Mouse (Mus musculus) right cerebral cortex, postnatal 36 days (tissue): ENCODE data around the gene Olfr596.
"Not testable (repeated sequence)": the region's sequence is repeated elsewhere in the genome, so short reads cannot be mapped to it uniquely, and the experiment has no call there.

Experiments used
- DNase-seq, 2 experiments: peaks; one replicate each; pipeline ENCODE4 v3.0.0; 2022; ENCODE audit warnings: low spot score in 2 of 2, mixed read lengths in 1 of 2

The Olfr596 gene

DNA sequence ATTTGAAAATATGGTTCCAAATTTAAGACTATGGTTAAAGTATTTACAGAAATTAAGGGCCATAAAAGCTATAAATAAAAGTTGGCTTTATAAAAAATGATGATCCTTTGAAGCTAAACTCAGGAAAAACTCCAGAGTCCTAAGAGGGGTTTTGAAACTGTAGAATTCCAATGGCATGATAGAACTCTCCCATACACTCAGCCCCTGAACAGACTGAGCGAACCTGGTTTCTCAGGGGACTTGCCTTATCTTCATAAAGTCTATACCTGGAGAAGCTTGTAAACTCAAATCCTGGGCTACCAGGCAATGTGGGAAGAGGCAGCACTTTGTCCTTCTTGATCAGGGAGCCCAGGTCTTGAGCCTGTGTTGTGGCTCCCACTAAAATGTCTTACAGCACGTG is at the start of gene Olfr596:
Gene Olfr596 (plus strand): TSS at position 301 of the 400 bp plus-strand sequence.
- not testable (repeated sequence) for DNase-seq

DNA sequence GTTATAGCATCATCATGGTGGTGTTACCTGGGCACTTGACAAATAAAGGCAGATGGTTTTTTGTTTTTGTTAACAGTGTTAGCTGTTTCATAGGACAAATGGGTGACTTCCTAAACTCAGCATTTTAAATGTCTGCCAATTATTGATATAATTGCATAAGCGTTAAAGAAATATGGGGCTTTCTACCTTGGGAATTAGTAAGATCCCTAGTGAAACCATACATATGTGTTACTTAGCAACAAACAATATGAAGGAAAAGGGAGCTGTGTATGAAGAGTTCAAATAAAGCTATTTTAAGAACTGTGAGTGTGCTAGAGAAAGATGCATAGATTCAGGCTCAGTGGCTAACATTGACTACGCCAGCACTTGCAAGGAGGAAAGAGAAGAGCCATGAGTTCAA is 10.6 kb downstream of the Olfr596 start, which contains the start of gene Olfr597:
Gene Olfr597 (plus strand): TSS at position 301 of the 400 bp plus-strand sequence.
- DNase-seq: not testable (repeated sequence)

GRCm38 (mm10) chr7:103323268-103323667 is 17.8 kb downstream of the Olfr596 start, which contains the start of gene Olfr598:
Gene Olfr598 (plus strand): TSS chr7:103323568.
- DNase-seq: no peak

DNA sequence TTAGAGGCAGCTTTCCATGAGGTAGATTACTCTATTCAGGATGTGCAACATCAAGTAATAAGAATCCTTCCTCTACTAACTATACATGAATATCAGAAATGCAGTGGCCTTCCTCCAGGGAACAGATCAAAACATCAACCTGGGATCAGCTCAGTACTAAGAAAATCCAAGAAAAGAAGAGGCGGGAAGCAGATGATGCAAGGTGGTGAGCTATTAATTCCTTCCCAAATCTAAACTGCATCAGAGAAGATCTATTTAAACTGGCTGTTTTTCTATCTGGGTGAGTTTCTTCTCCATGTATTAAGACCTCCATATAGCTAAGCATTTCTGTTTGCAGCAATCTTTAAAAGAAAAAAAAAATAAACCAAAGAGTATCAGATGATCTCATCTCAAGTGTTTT is 30.2 kb downstream of the Olfr596 start, which contains the start of gene Olfr599:
Gene Olfr599 (plus strand): TSS at position 301 of the 400 bp plus-strand sequence.
- no peak for DNase-seq

GRCm38 (mm10) chr7:103349569-103349968 is 44.1 kb downstream of the Olfr596 start, which contains the start of gene Olfr600:
Gene Olfr600 (minus strand): TSS chr7:103349669.
- DNase-seq: no peak
